Mouse (Mus musculus): ENCODE measurements around the gene Cenps.
"Not testable (repeated sequence)": the region's sequence is repeated elsewhere in the genome, so short reads cannot be mapped to it uniquely, and the experiment has no call there.

Gene Cenps

DNA sequence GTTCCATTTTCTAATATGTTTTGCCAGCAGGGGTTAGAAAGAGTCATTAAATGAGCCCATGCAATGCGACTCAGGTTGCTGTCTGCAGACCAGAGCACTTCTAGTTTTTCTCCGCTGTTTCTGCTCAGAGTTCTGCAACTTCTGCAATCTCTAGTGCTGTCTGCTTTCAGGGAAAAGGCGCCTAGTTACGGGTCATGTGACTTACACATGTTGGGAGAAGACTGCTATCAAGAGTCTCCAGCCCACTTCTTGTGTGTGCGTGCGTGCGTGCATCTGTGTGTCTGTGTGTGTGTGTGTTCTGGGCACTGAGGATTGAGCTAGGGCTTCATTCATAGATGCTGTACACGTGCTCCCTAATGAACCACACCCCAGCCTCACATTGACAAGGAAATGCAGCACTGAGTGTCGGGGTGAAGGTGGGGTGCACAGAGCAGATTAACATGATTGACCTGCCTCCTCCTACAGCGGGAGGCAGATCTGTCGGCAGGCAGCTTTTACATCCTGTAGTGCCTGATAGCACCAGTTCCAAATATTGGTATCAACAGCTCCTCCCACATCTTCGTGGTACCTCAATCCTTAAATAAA is 17.4 kb downstream of the Cenps start:
- not testable (repeated sequence) for DNase-seq (ENCODE audit: low read depth, low spot score)

DNA sequence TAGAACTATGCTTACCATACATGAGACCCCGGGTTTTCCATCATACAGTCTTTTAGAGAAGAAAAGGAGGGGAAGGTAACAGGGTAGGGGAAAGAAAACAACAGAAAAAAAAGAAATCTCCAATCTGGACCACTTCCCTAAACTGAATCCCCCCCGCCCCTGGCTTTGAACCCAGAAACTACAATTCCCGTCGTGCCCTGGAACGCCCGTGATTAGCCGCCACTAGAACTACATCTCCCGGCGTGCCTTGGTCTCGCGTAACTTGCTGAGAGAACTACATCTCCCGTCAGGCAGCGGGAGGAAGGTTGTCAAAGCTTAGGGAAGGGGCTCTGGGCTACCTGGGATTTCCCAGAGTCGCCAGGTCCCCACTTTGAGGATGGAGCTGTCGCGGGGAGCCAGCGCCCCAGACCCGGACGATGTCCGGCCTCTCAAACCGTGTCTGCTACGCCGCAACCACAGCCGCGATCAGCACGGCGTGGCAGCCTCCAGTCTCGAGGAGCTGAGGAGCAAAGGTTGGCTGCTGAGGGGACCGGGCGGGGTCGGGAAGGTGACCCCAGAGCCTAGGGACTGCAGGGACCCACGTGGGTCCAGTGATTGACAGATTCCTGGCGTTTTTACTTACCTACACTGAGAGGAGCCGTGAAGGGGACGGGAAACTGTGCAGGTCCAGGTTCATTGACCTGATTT is 33.4 kb downstream of the Cenps start, which contains the start of gene Dffa:
Gene Dffa (plus strand): TSS at position 272 of the 687 bp plus-strand sequence.
- DNase-seq (ENCODE audit: low read depth, low spot score), result peak; percentile 94

- DNase-seq (ENCODE audit: low read depth, low spot score), result no peak
These were observed 36.0 kb downstream of the Cenps start for GRCm38 (mm10) chr4:149101456-149101855.

GRCm38 (mm10) chr4:149100449-149100848 is 37.0 kb downstream of the Cenps start:
- not testable (repeated sequence) for DNase-seq (ENCODE audit: low read depth, low spot score)

- DNase-seq (ENCODE audit: low read depth, low spot score), result peak; percentile 94
These were observed 37.9 kb downstream of the Cenps start, which contains the start of gene Pex14 for GRCm38 (mm10) chr4:149099369-149100017. Gene Pex14, minus strand, starts transcription at chr4:149099876.

DNA sequence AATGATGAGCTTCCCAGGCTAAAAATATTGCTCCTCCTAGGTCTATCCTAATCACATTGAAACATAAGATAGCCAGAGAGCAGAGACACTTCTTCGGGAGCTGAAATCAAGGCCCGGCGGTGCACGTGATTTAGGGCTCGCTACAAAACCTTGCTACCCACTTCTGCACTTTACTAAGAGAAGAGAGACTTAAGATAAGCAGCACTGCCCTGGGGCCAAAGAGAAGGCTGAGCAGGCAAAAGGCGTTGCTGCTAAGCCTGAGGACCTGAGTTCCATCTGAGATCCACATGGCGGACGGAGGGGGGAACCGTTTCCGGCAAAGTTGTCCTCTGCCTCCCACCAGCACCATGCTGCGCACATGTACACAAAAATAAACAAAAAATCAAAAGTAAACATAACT is 38.9 kb downstream of the Cenps start:
- no peak for DNase-seq (ENCODE audit: low read depth, low spot score)

- DNase-seq (ENCODE audit: low read depth, low spot score), result no peak
These were observed 39.5 kb downstream of the Cenps start for GRCm38 (mm10) chr4:149097956-149098355.

DNA sequence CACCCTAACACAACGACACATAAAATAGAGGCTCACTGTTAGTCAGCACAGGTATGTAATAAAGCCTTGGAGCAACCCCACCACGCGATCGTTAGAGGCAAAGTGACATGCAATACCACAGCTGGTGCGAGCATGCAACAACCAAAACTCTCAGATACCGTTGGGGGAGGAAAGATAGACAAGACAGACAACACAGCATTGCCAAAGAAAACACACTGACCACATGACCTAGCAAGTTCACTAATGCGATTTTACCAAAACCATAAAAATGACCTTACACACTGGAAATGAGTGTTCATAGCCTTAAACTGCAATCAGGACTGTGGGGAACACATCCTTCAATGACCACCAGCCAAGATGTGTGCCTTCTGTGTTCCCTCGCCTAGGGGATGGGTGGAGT is 46.1 kb downstream of the Cenps start:
- no peak for DNase-seq (ENCODE audit: low read depth, low spot score)

GRCm38 (mm10) chr4:149085381-149085780 is 52.0 kb downstream of the Cenps start:
- DNase-seq (ENCODE audit: low read depth, low spot score), result no peak

- peak; percentile 39 for DNase-seq (ENCODE audit: low read depth, low spot score)
These were observed 55.9 kb downstream of the Cenps start for GRCm38 (mm10) chr4:149081528-149081927.

- no peak for DNase-seq (ENCODE audit: low read depth, low spot score)
These were observed 57.3 kb downstream of the Cenps start for GRCm38 (mm10) chr4:149080111-149080510.

DNA sequence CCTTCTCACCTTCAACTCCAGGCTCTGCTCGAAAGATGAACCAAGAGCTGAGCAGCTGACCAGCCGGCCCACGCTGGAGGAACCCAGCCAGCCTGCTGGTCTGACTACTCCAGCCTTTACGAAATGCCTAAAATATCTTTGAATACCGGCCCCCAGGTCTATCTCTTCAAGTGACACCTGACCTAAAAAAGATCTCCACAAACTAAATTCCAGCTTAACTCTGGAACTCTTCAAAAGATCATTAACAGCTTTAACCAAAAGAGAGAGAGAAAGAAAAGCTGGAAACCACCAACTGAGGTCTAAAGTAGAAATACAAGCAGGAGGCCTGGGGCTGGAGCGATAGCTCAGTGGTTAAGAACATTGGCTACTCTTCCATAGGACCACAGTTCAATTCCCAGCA is 57.8 kb downstream of the Cenps start:
- no peak for DNase-seq (ENCODE audit: low read depth, low spot score)

- no peak for DNase-seq (ENCODE audit: low read depth, low spot score)
These were observed 59.2 kb downstream of the Cenps start for GRCm38 (mm10) chr4:149078261-149078660.
